Mouse (Mus musculus): ENCODE results near the gene Pla2g12a.

Gene Pla2g12a

GRCm38 (mm10) chr3:129901271-129901809, 22.9 kb downstream of the Pla2g12a start, which contains the start of gene Casp6:
Gene Casp6, plus strand, starts transcription at chr3:129901425.
- peak; percentile 92 for DNase-seq

DNA sequence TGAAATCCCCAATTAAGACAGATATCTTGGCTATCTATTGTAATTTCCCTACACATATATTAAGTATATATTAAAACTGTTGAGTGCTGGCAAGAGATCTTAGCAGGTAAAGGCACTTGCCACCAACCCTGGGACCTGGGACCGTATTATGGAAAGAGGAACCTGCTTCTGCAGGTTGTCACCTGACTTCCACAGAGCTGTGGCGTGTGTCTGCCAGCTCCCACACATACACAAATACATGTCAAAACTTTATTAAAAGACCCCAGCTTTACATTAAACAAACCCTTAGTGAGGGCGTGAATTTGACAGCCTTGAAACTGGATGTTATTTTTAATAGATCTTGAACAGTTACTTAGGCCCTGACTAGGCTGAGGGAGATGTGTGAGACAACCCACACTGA, 25.0 kb downstream of the Pla2g12a start:
- no peak for DNase-seq

GRCm38 (mm10) chr3:129903866-129904265, 25.5 kb downstream of the Pla2g12a start:
- DNase-seq = no peak

GRCm38 (mm10) chr3:129904381-129905132, 26.2 kb downstream of the Pla2g12a start:
- peak; percentile 14 for DNase-seq

DNA sequence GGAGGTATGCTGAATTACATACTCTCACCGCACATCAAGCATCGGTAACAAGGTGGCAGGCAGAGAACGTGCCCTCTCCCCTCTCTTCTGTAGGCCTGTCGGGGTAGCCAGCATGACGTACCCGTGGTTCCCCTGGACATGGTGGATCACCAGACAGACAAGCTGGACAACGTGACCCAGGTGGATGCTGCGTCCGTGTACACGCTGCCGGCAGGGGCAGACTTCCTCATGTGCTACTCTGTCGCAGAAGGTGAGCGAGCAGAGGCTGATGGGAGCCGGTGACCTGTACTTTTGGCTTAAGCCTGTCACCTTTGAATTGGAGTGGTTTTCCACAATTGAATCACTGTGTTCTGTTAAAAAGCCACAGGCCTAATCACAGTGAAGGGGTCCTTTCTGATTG, 33.6 kb downstream of the Pla2g12a start:
- no peak for DNase-seq

- no peak for DNase-seq
Measured at GRCm38 (mm10) chr3:129913241-129913640, 34.8 kb downstream of the Pla2g12a start.

GRCm38 (mm10) chr3:129917424-129917823, 39.0 kb downstream of the Pla2g12a start:
- no peak for DNase-seq

- peak; percentile 86 for DNase-seq
Measured at GRCm38 (mm10) chr3:129918434-129918833, 40.0 kb downstream of the Pla2g12a start.

DNA sequence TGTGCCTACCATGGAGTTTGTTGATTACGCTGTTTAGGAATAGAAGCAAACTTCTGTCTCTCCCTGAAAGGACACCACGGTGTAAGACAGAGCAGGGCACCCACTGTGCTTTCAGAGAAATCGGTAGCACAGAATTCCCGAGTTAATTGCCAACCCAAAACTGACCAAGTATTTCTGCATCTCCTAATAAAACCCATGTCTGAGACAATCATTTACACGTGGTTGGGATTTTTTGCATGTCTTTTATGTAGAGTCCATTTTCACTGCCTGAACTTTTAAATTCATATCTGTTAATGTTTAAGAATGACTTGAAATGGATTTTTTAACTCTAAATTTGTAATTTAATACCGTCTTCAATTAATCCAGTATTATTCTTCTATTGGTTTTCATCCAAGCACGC, 45.2 kb downstream of the Pla2g12a start:
- DNase-seq = no peak

DNA sequence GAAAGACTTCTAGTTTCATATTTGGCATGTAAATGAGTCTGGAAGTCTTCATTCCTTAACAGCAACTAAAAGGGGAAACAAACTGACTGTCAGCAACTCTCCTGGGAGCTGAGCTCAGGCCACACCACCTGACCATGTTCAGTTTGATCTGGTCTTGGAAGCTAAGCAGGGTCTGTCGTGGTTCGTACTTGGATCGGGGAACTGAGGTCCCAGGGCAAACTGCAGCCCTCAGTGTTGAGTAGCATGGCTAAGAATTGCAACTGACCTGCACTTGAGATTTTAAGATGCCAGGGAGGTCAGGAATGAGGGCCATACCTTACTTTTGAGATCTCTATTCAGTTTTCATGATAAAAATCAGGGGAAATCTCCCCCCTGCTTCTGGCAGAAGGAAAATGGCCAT, 47.5 kb downstream of the Pla2g12a start:
- DNase-seq = no peak

GRCm38 (mm10) chr3:129930213-129930778, 51.9 kb downstream of the Pla2g12a start:
- DNase-seq = peak; percentile 12

DNA sequence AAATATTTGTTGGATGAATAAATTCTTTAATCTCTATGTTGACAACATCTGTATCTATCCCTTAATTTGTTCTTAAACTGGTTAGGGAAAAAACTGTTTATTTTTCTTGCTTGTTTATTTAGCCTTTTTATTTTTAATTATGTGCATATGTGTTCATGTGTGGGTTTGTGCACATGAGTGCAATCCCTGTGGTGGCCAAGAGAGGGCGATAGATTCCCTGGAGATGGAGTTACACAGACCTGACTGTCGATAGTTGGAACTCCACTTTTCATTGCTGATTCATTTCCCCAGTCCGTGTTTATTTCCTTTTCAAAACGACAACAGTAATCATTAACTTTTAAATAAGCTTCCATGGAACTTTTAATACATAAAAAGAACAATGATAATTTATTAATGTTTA, 54.0 kb downstream of the Pla2g12a start:
- DNase-seq = peak; percentile 37

GRCm38 (mm10) chr3:129936561-129936960, 58.2 kb downstream of the Pla2g12a start:
- DNase-seq = peak; percentile 21

DNA sequence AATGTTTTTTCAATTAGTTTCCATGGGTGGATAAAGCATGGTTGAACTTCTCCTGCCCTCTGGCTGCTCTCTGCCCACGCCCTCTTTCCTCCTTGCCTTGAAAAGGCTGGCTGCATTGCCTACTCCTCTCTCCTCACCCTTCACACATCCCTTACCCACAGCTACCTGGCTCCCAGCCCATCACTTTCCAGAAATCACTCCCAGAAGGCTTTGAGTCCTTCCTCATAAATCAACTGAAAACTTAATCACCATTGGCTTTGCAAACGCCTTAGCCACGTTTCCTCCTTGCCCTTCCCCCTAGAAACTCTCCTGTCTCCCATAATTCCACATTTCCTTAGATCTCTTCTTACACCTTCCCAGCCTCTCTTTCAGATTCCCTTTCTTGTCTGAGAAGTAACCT, 59.4 kb downstream of the Pla2g12a start:
- DNase-seq = peak; percentile 17

GRCm38 (mm10) chr3:129939058-129939457, 60.7 kb downstream of the Pla2g12a start:
- no peak for DNase-seq

- no peak for DNase-seq
Measured at GRCm38 (mm10) chr3:129940780-129941179, 62.4 kb downstream of the Pla2g12a start.

DNA sequence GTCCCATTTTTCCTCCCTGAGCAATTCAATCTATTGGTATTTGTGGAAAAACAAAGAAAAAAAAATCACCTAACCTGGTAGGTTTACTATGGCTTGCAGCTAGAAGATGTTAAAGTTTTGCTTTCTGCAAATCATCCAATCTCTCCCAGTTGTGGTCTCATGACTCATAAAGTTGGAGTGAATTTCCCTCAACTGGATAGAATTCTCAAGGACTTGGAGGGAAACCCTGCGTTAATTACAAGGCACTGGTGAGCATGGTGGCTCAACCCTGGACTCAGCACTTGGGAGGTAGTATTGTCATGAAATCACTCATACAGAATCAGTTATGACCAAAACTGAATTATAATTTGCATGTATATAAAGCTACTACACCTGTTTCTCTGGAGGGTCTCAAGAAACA, 62.9 kb downstream of the Pla2g12a start:
- DNase-seq = no peak

- peak; percentile 66 for DNase-seq
Measured at GRCm38 (mm10) chr3:129943813-129944212, 65.4 kb downstream of the Pla2g12a start.

Measured in lung, postnatal 36 days (tissue).